Mouse (Mus musculus): ENCODE results near the gene Spsb3.

Spsb3 gene

DNA sequence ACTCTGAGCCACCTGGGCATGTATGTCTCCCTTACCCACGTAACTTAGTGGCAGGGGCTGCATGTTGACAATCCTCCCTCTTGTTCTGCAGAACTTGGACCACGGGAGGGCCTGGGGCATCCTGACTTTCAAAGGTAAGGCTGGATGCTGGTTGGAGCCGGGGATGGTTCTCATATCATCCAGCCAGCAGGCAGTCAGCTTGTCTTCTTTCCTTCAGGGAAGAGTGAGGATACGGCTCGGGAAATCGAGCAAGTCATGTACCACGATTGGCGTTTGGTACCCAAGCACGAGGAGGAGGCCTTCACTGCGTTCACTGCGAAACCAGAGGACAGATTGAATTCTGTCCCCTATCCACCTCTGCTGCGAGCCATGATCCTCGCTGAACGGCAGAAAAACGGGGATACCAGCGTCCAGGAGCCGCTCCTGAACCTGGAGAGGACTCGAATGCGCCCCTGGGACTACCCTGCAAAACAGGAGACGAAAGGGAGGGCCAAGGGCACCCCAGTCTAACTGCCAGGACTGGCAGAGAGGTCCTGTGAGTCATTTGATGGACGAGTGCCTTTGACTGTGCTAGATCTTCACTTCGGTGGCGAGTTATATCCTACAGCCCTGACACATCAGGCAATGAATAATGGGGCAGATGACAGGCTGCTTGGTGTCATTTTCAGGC is 9.3 kb downstream of the Spsb3 start:
- in situ Hi-C loops (cut with MboI; ENCODE audit: low sequenced_read_pairs): no loop called here

- in situ Hi-C loops (cut with MboI; ENCODE audit: low sequenced_read_pairs): no loop called here
Observed at GRCm38 (mm10) chr17:24896241-24896992, 10.0 kb downstream of the Spsb3 start, which contains the start of gene Nme3. Nme3 (plus strand) TSS chr17:24896500.

GRCm38 (mm10) chr17:24896993-24897269 is 10.5 kb downstream of the Spsb3 start:
- in situ Hi-C loops (cut with MboI; ENCODE audit: low sequenced_read_pairs): no loop called here

- in situ Hi-C loops (cut with MboI; ENCODE audit: low sequenced_read_pairs): no loop called here
Observed at GRCm38 (mm10) chr17:24897600-24897999, 11.2 kb downstream of the Spsb3 start.

DNA sequence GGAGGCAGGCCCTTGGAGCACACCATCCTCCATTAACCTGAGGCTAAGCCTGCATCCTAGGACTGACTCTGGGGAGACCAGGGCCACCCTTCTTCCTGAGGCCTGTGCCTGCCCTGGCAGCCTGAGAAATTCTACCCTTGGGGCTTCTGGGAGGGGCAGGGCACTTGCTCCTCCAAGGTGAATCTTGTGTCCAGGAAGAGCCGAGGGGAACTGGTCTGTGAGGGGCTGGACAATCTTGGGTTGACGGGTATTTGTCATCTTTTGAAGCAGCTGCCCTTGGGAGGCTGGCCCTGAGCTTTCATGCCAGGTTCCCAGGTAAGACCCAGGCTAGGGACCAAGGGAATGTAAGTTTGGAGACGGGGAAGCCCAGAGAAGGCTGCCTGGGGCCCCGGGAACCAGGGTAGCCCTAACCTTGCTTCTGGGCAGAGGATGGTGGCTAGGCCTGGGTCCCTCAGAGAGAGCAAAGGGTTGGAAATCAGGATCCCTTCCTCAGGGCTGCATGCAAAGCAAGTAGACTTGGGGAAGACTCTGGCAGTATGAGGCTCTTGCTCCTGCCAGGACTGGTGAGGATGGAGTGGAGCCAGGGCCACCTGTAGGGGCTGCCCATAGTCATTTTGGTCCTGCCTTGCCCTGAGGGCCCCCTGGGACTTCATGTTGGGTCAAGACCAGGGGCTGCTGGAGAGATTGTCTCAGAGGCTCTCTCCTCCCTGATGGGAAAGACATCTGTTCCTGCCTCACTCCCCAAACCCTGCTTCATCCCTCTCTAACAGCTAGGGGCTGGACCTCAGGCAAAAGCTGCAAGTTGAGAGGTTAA is 11.8 kb downstream of the Spsb3 start:
- in situ Hi-C loops (cut with MboI; ENCODE audit: low sequenced_read_pairs): no loop called here

GRCm38 (mm10) chr17:24899153-24899552 is 12.7 kb downstream of the Spsb3 start:
- in situ Hi-C loops (cut with MboI; ENCODE audit: low sequenced_read_pairs): no loop called here

DNA sequence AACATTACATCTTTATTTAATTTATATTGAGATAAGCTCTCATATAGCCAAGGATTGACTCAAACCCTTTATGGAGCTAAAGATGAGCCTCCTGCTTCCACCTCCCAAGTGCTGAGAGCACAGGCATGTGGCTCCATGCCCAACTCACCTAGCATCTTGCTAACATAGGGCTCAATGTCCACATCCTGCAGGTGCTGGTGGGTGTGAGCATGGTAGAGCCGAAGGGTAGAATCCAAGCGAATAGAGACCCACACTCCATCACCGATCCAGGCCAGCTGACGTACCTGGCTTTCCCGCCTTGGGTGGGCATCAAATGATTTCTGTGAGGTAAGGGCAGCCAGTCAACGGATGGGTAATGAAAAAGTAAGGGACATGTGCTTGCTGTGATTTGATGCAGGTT is 13.6 kb downstream of the Spsb3 start:
- in situ Hi-C loops (cut with MboI; ENCODE audit: low sequenced_read_pairs): no loop called here

GRCm38 (mm10) chr17:24902124-24902523 is 15.7 kb downstream of the Spsb3 start:
- in situ Hi-C loops (cut with MboI; ENCODE audit: low sequenced_read_pairs): no loop called here

GRCm38 (mm10) chr17:24902671-24903474 is 16.4 kb downstream of the Spsb3 start:
- in situ Hi-C loops (cut with MboI; ENCODE audit: low sequenced_read_pairs): no loop called here

DNA sequence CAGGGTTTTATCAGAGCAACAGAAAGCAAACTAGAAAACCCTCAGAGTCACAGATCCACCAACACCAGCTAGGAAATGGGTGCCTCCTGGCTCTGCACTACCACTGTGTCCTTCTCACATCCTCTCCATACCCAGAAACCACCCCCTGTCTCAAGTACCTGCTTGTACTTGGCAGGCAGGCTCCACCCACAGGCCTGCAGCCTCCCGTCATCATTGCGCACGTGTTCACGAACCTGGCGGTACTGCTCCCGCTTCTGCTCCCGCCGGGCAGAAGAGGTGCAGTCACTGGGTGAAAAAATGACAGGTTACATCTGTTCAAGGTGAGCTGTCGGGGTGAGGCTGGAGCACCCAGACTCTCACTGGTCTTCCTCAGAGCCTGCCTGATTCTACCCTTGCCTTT is 17.3 kb downstream of the Spsb3 start:
- in situ Hi-C loops (cut with MboI; ENCODE audit: low sequenced_read_pairs): no loop called here

DNA sequence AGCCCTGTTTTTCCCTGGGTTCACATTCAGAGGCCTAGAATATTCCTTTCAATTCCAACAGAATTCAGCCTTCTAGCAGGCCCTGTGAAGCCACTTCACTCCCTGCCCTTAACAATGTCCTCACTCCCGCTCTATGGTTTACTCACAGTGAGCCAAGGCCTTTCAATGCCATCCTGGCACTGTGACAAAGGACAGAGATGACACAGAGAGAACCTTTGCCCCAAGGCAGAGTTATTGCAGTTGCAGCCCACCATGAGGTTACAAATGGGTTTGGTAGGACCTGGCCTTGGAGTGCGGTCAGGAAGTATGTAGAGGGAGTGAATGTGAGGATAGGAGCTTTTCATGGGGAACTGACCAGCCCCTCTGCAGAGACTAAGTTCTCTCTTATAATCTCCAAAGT is 21.1 kb downstream of the Spsb3 start:
- in situ Hi-C loops (cut with MboI; ENCODE audit: low sequenced_read_pairs): no loop called here

DNA sequence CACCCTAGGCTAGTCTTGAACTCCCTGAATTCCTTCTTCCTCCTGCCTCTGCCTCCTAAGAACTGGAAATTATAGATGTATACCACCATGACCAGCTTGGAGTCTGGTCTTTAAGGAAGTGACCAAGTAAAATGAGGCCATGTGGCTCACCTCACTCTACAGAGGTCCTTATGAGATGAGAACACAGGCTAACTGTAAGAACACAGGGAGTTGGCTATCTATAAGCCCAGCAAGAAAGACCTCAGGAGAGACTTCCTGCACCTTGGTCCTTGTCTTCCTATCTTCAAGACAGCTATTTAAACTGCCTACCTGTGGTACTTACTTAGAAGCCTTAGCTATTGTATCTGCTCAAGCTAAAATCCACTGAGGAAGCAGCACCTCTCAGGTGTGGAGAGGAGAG is 27.5 kb downstream of the Spsb3 start:
- in situ Hi-C loops (cut with MboI; ENCODE audit: low sequenced_read_pairs): no loop called here

GRCm38 (mm10) chr17:24923246-24923645 is 36.8 kb downstream of the Spsb3 start:
- in situ Hi-C loops (cut with MboI; ENCODE audit: low sequenced_read_pairs): no loop called here

GRCm38 (mm10) chr17:24929506-24929905 is 43.1 kb downstream of the Spsb3 start:
- in situ Hi-C loops (cut with MboI; ENCODE audit: low sequenced_read_pairs): no loop called here

- in situ Hi-C loops (cut with MboI; ENCODE audit: low sequenced_read_pairs): no loop called here
Observed at GRCm38 (mm10) chr17:24932431-24932830, 46.0 kb downstream of the Spsb3 start.

DNA sequence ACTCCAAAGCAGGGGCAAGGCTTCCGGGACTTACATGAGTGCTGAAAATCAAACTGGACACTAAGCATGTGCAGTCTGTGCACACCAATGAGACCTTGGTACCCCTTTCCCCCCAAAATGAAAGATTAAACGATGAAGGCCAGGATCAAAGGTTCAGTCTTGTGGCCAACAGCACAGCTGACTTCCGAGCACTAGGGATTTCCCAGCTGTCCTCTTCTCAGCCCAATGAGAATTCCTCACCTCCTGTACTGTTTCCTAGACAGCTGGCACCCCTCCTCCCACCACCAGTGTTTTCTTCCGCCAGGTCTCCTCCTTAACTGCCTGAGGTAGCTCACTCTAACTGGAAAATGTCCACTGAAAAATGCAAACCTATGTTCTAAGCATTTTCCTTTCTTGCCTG is 46.7 kb downstream of the Spsb3 start:
- in situ Hi-C loops (cut with MboI; ENCODE audit: low sequenced_read_pairs): no loop called here

- in situ Hi-C loops (cut with MboI; ENCODE audit: low sequenced_read_pairs): no loop called here
Observed at GRCm38 (mm10) chr17:24934926-24935325, 48.5 kb downstream of the Spsb3 start.

- in situ Hi-C loops (cut with MboI; ENCODE audit: low sequenced_read_pairs): no loop called here
Observed at GRCm38 (mm10) chr17:24935666-24936065, 49.2 kb downstream of the Spsb3 start.

- in situ Hi-C loops (cut with MboI; ENCODE audit: low sequenced_read_pairs): no loop called here
Observed at GRCm38 (mm10) chr17:24936259-24937237, 50.1 kb downstream of the Spsb3 start, which contains the start of gene Mapk8ip3. Mapk8ip3 (minus strand) TSS chr17:24936977.

GRCm38 (mm10) chr17:24937266-24937665 is 50.8 kb downstream of the Spsb3 start:
- in situ Hi-C loops (cut with MboI; ENCODE audit: low sequenced_read_pairs): no loop called here

All from CH12F3 (cell line).